Mouse (Mus musculus) colon, adult 2 months (tissue): ENCODE results near the gene B230217C12Rik. TPM values are rescaled to one million over a fixed set of nuclear protein-coding genes. Genes with fewer than 3 reads are reported as not detected.

Experiments
- polyA plus RNA-seq: library from polyadenylated mRNA; depleted of rRNA; stranded (reverse); fragments of >200 nt; gene quantifications from 2 replicates; pipeline ENCODE4 v1.2.3, GENCODE M21; 2012; rRNA removed

Gene B230217C12Rik
- polyA plus RNA-seq = 1.4 and 2.0 TPM in 2 replicates

GRCm38 (mm10) chr11:97840539-97840954 lies at the start of gene B230217C12Rik:
Gene B230217C12Rik, plus strand, starts transcription at chr11:97840780.

DNA sequence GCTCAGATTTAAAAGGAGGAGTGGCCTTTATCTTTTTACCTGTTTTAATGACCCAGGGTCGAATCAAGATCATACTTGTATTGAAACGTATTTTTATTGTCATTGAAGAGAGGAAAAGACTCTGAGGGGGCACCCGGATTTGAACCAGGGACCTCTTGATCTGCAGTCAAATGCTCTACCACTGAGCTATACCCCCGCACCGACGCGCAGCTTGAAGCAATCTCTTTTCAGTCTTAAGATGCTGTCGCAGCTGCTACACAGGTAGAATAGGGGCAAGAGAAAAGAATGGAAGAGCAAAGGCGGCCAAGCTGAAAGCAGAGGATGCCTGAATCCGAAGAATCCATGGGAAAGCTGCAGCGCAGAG lies 41.8 kb upstream of the B230217C12Rik start, which contains the start of gene Lasp1:
TSS of gene Lasp1 (plus strand) at position 219 of the 364 bp plus-strand sequence.

GRCm38 (mm10) chr11:97883918-97884600 lies 43.5 kb downstream of the B230217C12Rik start, which contains the start of gene Fbxo47:
Gene Fbxo47, minus strand, starts transcription at chr11:97884154.

Other genes with a start within 250 kb of the B230217C12Rik start
- 4.3 and 4.6 TPM in 2 replicates for gene Epop, start 211.1 kb upstream of the B230217C12Rik start, polyA plus RNA-seq
- gene Mllt6, start 177.4 kb upstream of the B230217C12Rik start, polyA plus RNA-seq = 45.1 and 49.9 TPM in 2 replicates
- 149 and 167 TPM in 2 replicates for gene Cisd3, start 155.0 kb upstream of the B230217C12Rik start, polyA plus RNA-seq
- gene Pcgf2, start 140.3 kb upstream of the B230217C12Rik start, polyA plus RNA-seq = 95.9 and 122 TPM in 2 replicates
- 214 and 261 TPM in 2 replicates for gene Psmb3, start 137.4 kb upstream of the B230217C12Rik start, polyA plus RNA-seq
- 5.8 and 6.2 TPM in 2 replicates for gene Pip4k2b, start 96.1 kb upstream of the B230217C12Rik start, polyA plus RNA-seq
- 5.4 and 6.2 TPM in 2 replicates for gene Cwc25, start 74.2 kb upstream of the B230217C12Rik start, polyA plus RNA-seq
- gene 1700001P01Rik, start 64.9 kb upstream of the B230217C12Rik start, polyA plus RNA-seq = 0.22 TPM in 1 of 2 replicates, not detected in the other
- 86.3 and 88.2 TPM in 2 replicates for gene Rpl23, start 58.3 kb upstream of the B230217C12Rik start, polyA plus RNA-seq
- 238 and 246 TPM in 2 replicates for gene Lasp1, start 41.8 kb upstream of the B230217C12Rik start, polyA plus RNA-seq
- gene Fbxo47, start 43.4 kb downstream of the B230217C12Rik start, polyA plus RNA-seq = 0.14 TPM in 2 replicates
- gene Plxdc1, start 145.7 kb downstream of the B230217C12Rik start, polyA plus RNA-seq = 2.0 and 2.4 TPM in 2 replicates
- 1.1 and 1.3 TPM in 2 replicates for gene Arl5c, start 155.4 kb downstream of the B230217C12Rik start, polyA plus RNA-seq
- gene Cacnb1, start 182.3 kb downstream of the B230217C12Rik start, polyA plus RNA-seq = 18.1 and 18.5 TPM in 2 replicates
- gene Rpl19, start 185.9 kb downstream of the B230217C12Rik start, polyA plus RNA-seq = 480 and 591 TPM in 2 replicates
- gene Stac2, start 212.7 kb downstream of the B230217C12Rik start, polyA plus RNA-seq = 0.47 and 0.53 TPM in 2 replicates